Mouse (Mus musculus) stomach, embryonic 15.5 days (tissue): ENCODE data around the gene Cfap77. TPM values are rescaled to one million over a fixed set of nuclear protein-coding genes. Genes with fewer than 3 reads are reported as not detected.
A peak's percentile ranks its signal among the peaks of the same experiment; 100 is the strongest.
"Not testable (repeated sequence)": the region's sequence is repeated elsewhere in the genome, so short reads cannot be mapped to it uniquely, and the experiment has no call there.

Source experiments
- ATAC-seq: fragments of 200-750 bp; cut with Nextera tagmentation; 2 replicates; pipeline ENCODE4 v1.8.0; 2017; ENCODE audit warnings: low read depth, moderate number of reproducible peaks, moderate TSS enrichment; ENCODE audit not compliant: insufficient read depth, low FRiP score
- H3K27ac ChIP-seq: fragments of 300-500 bp; sonication (generic); 2 replicates; pipeline ENCODE4 v1.5.1; 2015; ENCODE audit warnings: mild to moderate bottlenecking, inconsistent platforms
- H3K27me3 ChIP-seq: fragments of 300-500 bp; sonication (generic); replicated peaks from 2 replicates; pipeline ENCODE4 v1.6.1; 2015; ENCODE audit warnings: inconsistent platforms
- H3K36me3 ChIP-seq: fragments of 300-500 bp; sonication (generic); 2 replicates; pipeline ENCODE4 v1.6.1; 2015; ENCODE audit warnings: inconsistent platforms
- H3K4me1 ChIP-seq: fragments of 300-500 bp; sonication (generic); 2 replicates; pipeline ENCODE4 v1.6.1; 2015; ENCODE audit warnings: inconsistent platforms
- H3K4me2 ChIP-seq: fragments of 300-500 bp; sonication (generic); 2 replicates; pipeline ENCODE4 v1.6.1; 2015; ENCODE audit warnings: mild to moderate bottlenecking, inconsistent platforms
- H3K4me3 ChIP-seq: fragments of 300-500 bp; sonication (generic); replicated peaks from 2 replicates; pipeline ENCODE4 v1.5.1; 2015; ENCODE audit warnings: inconsistent platforms
- H3K9ac ChIP-seq: fragments of 300-500 bp; sonication (generic); 2 replicates; pipeline ENCODE4 v1.6.1; 2015; ENCODE audit warnings: inconsistent platforms
- H3K9me3 ChIP-seq: fragments of 300-500 bp; sonication (generic); 2 replicates; pipeline ENCODE4 v1.6.1; 2016; ENCODE audit warnings: inconsistent platforms
- WGBS: fragments of 180-500 bp; shearing (Covaris S2); methylation state at CpG from one replicate; pipeline ENCODE4 v1.1.7; 2015; 5-methylcytosine and 5-hydroxymethylcytosine counted together
- polyA plus RNA-seq: library from polyadenylated mRNA; unstranded; fragments of >200 nt; fragmentation: Nextera tagmentation; extraction: Ambion mirVana; gene quantifications from 2 replicates; pipeline ENCODE4 v1.2.1, GENCODE M21; 2015

Cfap77 gene
- 0.39 TPM in 2 replicates for polyA plus RNA-seq

GRCm38 (mm10) chr2:29054991-29055390 is at the start of gene Cfap77:
TSS of gene Cfap77 (minus strand) at chr2:29055066.
- Histone ChIP-seq H3K27ac (no peak within 1 kb of the TSS), H3K27me3 (no peaks in the 10 kb centered on the region; the same call in 1 of the 2 replicates)
- WGBS, result under 1% methylated on average over 25 of the region's 25 CpGs

GRCm38 (mm10) chr2:29102416-29103377 is 47.8 kb upstream of the Cfap77 start:
- not testable (repeated sequence) for H3K27ac ChIP-seq, H3K4me3 ChIP-seq, H3K9me3 ChIP-seq, H3K36me3 ChIP-seq, H3K4me2 ChIP-seq, H3K4me1 ChIP-seq, ATAC-seq, H3K27me3 ChIP-seq, H3K9ac ChIP-seq
- WGBS, result 71% methylated on average over 10 of the region's 10 CpGs

More at GRCm38 (mm10) chr2:29054991-29055390, at the start of gene Cfap77:
- peaks cover 7% of the 10 kb centered on the region for H3K4me1 ChIP-seq
- no peaks in the 10 kb centered on the region for H3K36me3 ChIP-seq
- peak within 1 kb of the TSS; percentile 82 for H3K4me2 ChIP-seq
- ATAC-seq, result peak; percentile 73; the same call in 1 of the 2 replicates
- peak within 1 kb of the TSS; percentile 22; the same call in 1 of the 2 replicates for H3K9ac ChIP-seq
- peak within 1 kb of the TSS; percentile 40 for H3K4me3 ChIP-seq
- no peaks in the 10 kb centered on the region for H3K9me3 ChIP-seq

- no peak overlapping the region for H3K9ac ChIP-seq
- 0 out of 2 replicates have a peak overlapping the region, but pooled peaks have one; percentile 21 for H3K4me2 ChIP-seq
- WGBS, result 64% methylated on average over 7 of the region's 7 CpGs
- no peak for ATAC-seq
- H3K36me3 ChIP-seq, result no peaks in the 10 kb centered on the region
- H3K4me1 ChIP-seq, result no peaks in the 10 kb centered on the region
- no peaks in the 10 kb centered on the region for H3K9me3 ChIP-seq
- H3K27ac ChIP-seq, result no peak overlapping the region
- H3K4me3 ChIP-seq, result no peak overlapping the region
- no peaks in the 10 kb centered on the region for H3K27me3 ChIP-seq
Measured at GRCm38 (mm10) chr2:29100822-29101534, 46.1 kb upstream of the Cfap77 start.

- Histone ChIP-seq H3K4me3 (no peak overlapping the region), H3K27me3 (no peaks in the 10 kb centered on the region), H3K9ac (no peak overlapping the region), H3K36me3 (no peaks in the 10 kb centered on the region), H3K9me3 (no peaks in the 10 kb centered on the region), H3K4me2 (no peak overlapping the region), H3K4me1 (no peaks in the 10 kb centered on the region), H3K27ac (no peak overlapping the region)
- ATAC-seq, result no peak
- WGBS, result 84% methylated on average over 14 of the region's 14 CpGs
Measured at GRCm38 (mm10) chr2:29099646-29100045, 44.8 kb upstream of the Cfap77 start.

GRCm38 (mm10) chr2:29098786-29099185 is 43.9 kb upstream of the Cfap77 start:
- Histone ChIP-seq H3K36me3 (no peaks in the 10 kb centered on the region), H3K4me3 (no peak overlapping the region), H3K9me3 (no peaks in the 10 kb centered on the region), H3K4me1 (no peaks in the 10 kb centered on the region), H3K27ac (no peak overlapping the region), H3K9ac (no peak overlapping the region), H3K27me3 (no peaks in the 10 kb centered on the region), H3K4me2 (no peak overlapping the region)
- 73% methylated on average over 8 of the region's 8 CpGs for WGBS
- no peak for ATAC-seq

GRCm38 (mm10) chr2:29097955-29098354 is 43.1 kb upstream of the Cfap77 start:
- H3K4me3 ChIP-seq, H3K36me3 ChIP-seq, H3K9me3 ChIP-seq, H3K27ac ChIP-seq, H3K4me1 ChIP-seq, H3K4me2 ChIP-seq, ATAC-seq, H3K9ac ChIP-seq, H3K27me3 ChIP-seq: not testable (repeated sequence)
- WGBS, result 91% methylated on average over 5 of the region's 5 CpGs

GRCm38 (mm10) chr2:29097465-29097864 is 42.6 kb upstream of the Cfap77 start:
- Histone ChIP-seq H3K4me3 (no peak overlapping the region), H3K27ac (no peak overlapping the region), H3K36me3 (no peaks in the 10 kb centered on the region), H3K27me3 (no peaks in the 10 kb centered on the region), H3K9ac (no peak overlapping the region), H3K4me1 (no peaks in the 10 kb centered on the region), H3K9me3 (no peaks in the 10 kb centered on the region), H3K4me2 (no peak overlapping the region)
- WGBS, result 70% methylated on average over 3 of the region's 3 CpGs
- no peak for ATAC-seq

- Histone ChIP-seq H3K9me3 (no peaks in the 10 kb centered on the region), H3K27me3 (no peaks in the 10 kb centered on the region), H3K4me3 (no peak overlapping the region), H3K4me2 (no peak overlapping the region), H3K36me3 (no peaks in the 10 kb centered on the region), H3K27ac (no peak overlapping the region), H3K4me1 (no peaks in the 10 kb centered on the region), H3K9ac (no peak overlapping the region)
- WGBS, result 63% methylated on average over 4 of the region's 4 CpGs
- ATAC-seq, result no peak
Measured at GRCm38 (mm10) chr2:29096751-29097150, 41.9 kb upstream of the Cfap77 start.

GRCm38 (mm10) chr2:29095674-29096073 is 40.8 kb upstream of the Cfap77 start:
- H3K36me3 ChIP-seq, result no peaks in the 10 kb centered on the region
- no peak overlapping the region for H3K27ac ChIP-seq
- no peaks in the 10 kb centered on the region for H3K9me3 ChIP-seq
- no peak overlapping the region for H3K4me3 ChIP-seq
- no peaks in the 10 kb centered on the region for H3K27me3 ChIP-seq
- WGBS, result 82% methylated on average over 8 of the region's 8 CpGs
- ATAC-seq, result no peak
- no peak overlapping the region for H3K4me2 ChIP-seq
- no peaks in the 10 kb centered on the region for H3K4me1 ChIP-seq
- no peak overlapping the region for H3K9ac ChIP-seq

GRCm38 (mm10) chr2:29089276-29089675 is 34.4 kb upstream of the Cfap77 start:
- not testable (repeated sequence) for H3K4me2 ChIP-seq, H3K9ac ChIP-seq, H3K9me3 ChIP-seq, H3K27ac ChIP-seq, ATAC-seq, H3K4me1 ChIP-seq, H3K4me3 ChIP-seq, H3K27me3 ChIP-seq
- WGBS, result 77% methylated on average over 6 of the region's 6 CpGs
- peaks cover 18% of the 10 kb centered on the region; the same call in 1 of the 2 replicates for H3K36me3 ChIP-seq

GRCm38 (mm10) chr2:29086026-29086425 is 31.2 kb upstream of the Cfap77 start:
- H3K27ac ChIP-seq, result no peak overlapping the region
- no peaks in the 10 kb centered on the region for H3K4me1 ChIP-seq
- H3K4me2 ChIP-seq, result no peak overlapping the region
- no peaks in the 10 kb centered on the region for H3K9me3 ChIP-seq
- H3K36me3 ChIP-seq, result peaks cover 34% of the 10 kb centered on the region
- no peak for ATAC-seq
- no peak overlapping the region for H3K4me3 ChIP-seq
- 96% methylated on average over 7 of the region's 7 CpGs for WGBS
- no peaks in the 10 kb centered on the region for H3K27me3 ChIP-seq
- no peak overlapping the region for H3K9ac ChIP-seq

- peaks cover 52% of the 10 kb centered on the region for H3K36me3 ChIP-seq
- no peaks in the 10 kb centered on the region for H3K27me3 ChIP-seq
- H3K9ac ChIP-seq, result no peak overlapping the region
- H3K4me3 ChIP-seq, result no peak overlapping the region
- WGBS, result 78% methylated on average over 3 of the region's 3 CpGs
- no peak overlapping the region for H3K27ac ChIP-seq
- no peak for ATAC-seq
- no peak overlapping the region for H3K4me2 ChIP-seq
- H3K4me1 ChIP-seq, result no peaks in the 10 kb centered on the region
- no peaks in the 10 kb centered on the region for H3K9me3 ChIP-seq
Measured at GRCm38 (mm10) chr2:29081965-29082364, 27.1 kb upstream of the Cfap77 start.
